Mouse (Mus musculus): Measurements from ENCODE around the gene Coq8a. TPM values are rescaled to one million over a fixed set of nuclear protein-coding genes. Genes with fewer than 3 reads are reported as not detected.

Gene Coq8a
- 13.3 and 17.1 TPM in 2 replicates for polyA plus RNA-seq (2014; fragmentation: Nextera tagmentation; extraction: Ambion mirVana)

- no peak for ATAC-seq (ENCODE audit: insufficient number of reproducible peaks, insufficient read depth, low FRiP score, low read depth)
- Histone ChIP-seq H3K9ac (replicated peaks; ENCODE audit: low read depth, low read length) (no peak within 1 kb of the TSS), H3K9me3 (ENCODE audit: control insufficient read depth, low read depth, low read length) (no peaks in the 10 kb centered on the region), H3K27ac (ENCODE audit: low read length) (no peak within 1 kb of the TSS), H3K27me3 (ENCODE audit: control insufficient read depth, insufficient read depth, low read length) (no peaks in the 10 kb centered on the region), H3K4me1 (ENCODE audit: control insufficient read depth, insufficient read depth, low read length) (0 out of 2 replicates have a peak, but pooled peaks cover 2% of the 10 kb centered on the region), H3K4me2 (replicated peaks; ENCODE audit: low read depth, low read length) (no peak within 1 kb of the TSS), H3K4me3 (ENCODE audit: low read depth, low read length) (no peak within 1 kb of the TSS), H3K36me3 (ENCODE audit: control insufficient read depth, insufficient read depth, low read length) (no peaks in the 10 kb centered on the region)
- WGBS, result 64% methylated on average over 4 of the region's 4 CpGs
These were observed at the start of gene Coq8a for GRCm38 (mm10) chr1:180198959-180199714. Gene Coq8a (minus strand): TSS chr1:180199602.

DNA sequence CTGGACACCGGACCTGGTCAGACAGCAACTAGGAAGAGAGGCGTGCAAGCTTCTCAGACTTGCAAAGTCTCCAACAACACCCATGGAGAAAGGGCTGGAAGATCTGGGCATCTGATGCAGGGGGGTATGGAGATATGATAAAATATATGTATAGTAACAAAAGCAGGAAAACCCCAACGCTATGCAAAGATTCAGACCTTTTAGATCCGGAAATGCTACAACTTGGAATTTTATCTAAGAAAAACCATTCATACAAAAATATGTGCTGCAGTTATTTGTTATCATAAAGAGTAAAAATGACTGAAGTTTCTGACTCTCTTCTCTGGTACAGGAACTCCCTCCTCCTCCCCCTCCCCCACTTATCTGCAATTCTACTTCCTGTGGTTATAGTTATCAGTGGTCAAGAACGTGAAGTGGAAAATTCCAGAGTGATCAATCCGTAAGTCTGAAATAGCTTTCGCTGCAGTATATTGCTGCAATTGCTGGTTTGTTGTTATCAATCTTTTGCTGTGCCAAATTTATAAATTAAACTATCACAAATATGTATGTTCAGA lies 49.3 kb upstream of the Coq8a start:
- Histone ChIP-seq H3K4me3 (ENCODE audit: low read depth, low read length) (no peak overlapping the region), H3K4me1 (ENCODE audit: control insufficient read depth, insufficient read depth, low read length) (peaks cover 9% of the 10 kb centered on the region; the same call in 1 of the 2 replicates), H3K27me3 (ENCODE audit: control insufficient read depth, insufficient read depth, low read length) (no peaks in the 10 kb centered on the region), H3K4me2 (replicated peaks; ENCODE audit: low read depth, low read length) (no peak overlapping the region), H3K36me3 (ENCODE audit: control insufficient read depth, insufficient read depth, low read length) (no peaks in the 10 kb centered on the region), H3K27ac (ENCODE audit: low read length) (no peak overlapping the region), H3K9ac (replicated peaks; ENCODE audit: low read depth, low read length) (no peak overlapping the region), H3K9me3 (ENCODE audit: control insufficient read depth, low read depth, low read length) (no peaks in the 10 kb centered on the region)
- no peak for ATAC-seq (ENCODE audit: insufficient number of reproducible peaks, insufficient read depth, low FRiP score, low read depth)
- WGBS, result 71% methylated on average over 7 of the region's 7 CpGs

DNA sequence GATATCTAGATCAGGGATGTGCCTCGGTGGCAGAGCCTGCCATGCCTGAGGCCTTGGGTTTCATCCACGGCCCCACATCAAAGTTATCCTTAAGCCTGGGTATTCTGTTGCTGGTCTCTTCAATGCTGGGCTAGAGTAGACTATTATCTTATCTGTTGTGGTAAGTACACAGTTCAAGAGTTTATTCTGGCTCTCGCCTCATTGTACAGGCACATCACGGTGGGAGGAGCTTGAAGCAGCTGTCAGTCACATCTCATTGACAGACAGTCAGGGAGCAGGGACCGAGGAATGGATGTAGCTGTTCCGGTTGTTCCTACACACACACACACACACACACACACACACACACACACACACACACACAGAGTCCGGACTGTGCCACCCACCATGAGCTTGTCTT lies 48.5 kb upstream of the Coq8a start:
- Histone ChIP-seq H3K9ac (replicated peaks; ENCODE audit: low read depth, low read length) (no peak overlapping the region), H3K4me2 (replicated peaks; ENCODE audit: low read depth, low read length) (no peak overlapping the region), H3K9me3 (ENCODE audit: control insufficient read depth, low read depth, low read length) (no peaks in the 10 kb centered on the region), H3K27ac (ENCODE audit: low read length) (no peak overlapping the region), H3K27me3 (ENCODE audit: control insufficient read depth, insufficient read depth, low read length) (no peaks in the 10 kb centered on the region), H3K4me3 (ENCODE audit: low read depth, low read length) (no peak overlapping the region), H3K4me1 (ENCODE audit: control insufficient read depth, insufficient read depth, low read length) (peaks cover 9% of the 10 kb centered on the region; the same call in 1 of the 2 replicates), H3K36me3 (ENCODE audit: control insufficient read depth, insufficient read depth, low read length) (no peaks in the 10 kb centered on the region)
- 79% methylated on average over 7 of the region's 7 CpGs for WGBS
- no peak for ATAC-seq (ENCODE audit: insufficient number of reproducible peaks, insufficient read depth, low FRiP score, low read depth)

DNA sequence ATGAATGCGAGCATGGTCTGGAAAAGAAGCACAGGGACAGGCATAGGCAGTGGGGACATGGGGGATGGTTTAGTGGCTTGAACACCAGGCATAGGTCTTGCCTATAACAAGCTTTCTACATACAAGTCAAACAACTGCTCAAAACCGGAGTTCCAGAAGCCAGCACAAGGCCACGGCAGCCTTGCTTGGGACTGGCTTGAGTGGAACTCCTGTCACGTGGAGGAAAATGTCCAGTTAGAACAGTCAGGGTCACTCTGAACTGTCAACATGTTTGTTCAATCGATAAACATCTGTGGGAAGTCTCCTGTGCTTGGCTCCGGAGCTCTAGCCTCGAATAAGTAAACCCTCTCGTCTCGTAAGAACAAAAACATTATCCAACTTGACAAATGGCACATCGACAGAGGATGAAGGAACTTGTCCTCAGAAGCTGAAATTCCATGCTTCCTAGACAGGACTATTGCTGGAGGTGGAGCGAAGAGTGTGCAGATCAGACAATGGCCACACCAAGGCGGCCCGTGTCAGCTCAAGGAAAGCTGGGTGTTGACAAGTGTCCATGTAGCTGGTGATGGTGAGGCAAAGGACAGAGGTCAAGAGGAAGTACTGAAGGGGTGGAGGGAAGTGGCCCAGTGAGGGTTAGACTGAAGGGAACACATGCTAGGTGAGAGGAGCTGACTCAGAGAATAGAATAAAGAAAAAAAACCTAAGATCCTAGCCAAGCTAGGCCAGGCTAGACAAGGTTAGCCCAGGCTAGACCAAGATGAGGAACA lies 46.5 kb upstream of the Coq8a start:
- Histone ChIP-seq H3K4me1 (ENCODE audit: control insufficient read depth, insufficient read depth, low read length) (peaks cover 9% of the 10 kb centered on the region; the same call in 1 of the 2 replicates), H3K9me3 (ENCODE audit: control insufficient read depth, low read depth, low read length) (no peaks in the 10 kb centered on the region), H3K4me3 (ENCODE audit: low read depth, low read length) (no peak overlapping the region), H3K36me3 (ENCODE audit: control insufficient read depth, insufficient read depth, low read length) (no peaks in the 10 kb centered on the region), H3K9ac (replicated peaks; ENCODE audit: low read depth, low read length) (no peak overlapping the region), H3K4me2 (replicated peaks; ENCODE audit: low read depth, low read length) (no peak overlapping the region), H3K27me3 (ENCODE audit: control insufficient read depth, insufficient read depth, low read length) (no peaks in the 10 kb centered on the region), H3K27ac (ENCODE audit: low read length) (no peak overlapping the region)
- 48% methylated on average over 13 of the region's 13 CpGs for WGBS
- ATAC-seq (ENCODE audit: insufficient number of reproducible peaks, insufficient read depth, low FRiP score, low read depth), result no peak; the same call in 1 of the 2 replicates

- H3K4me2 ChIP-seq (replicated peaks; ENCODE audit: low read depth, low read length), result no peak overlapping the region
- H3K27ac ChIP-seq (ENCODE audit: low read length), result no peak overlapping the region
- ATAC-seq (ENCODE audit: insufficient number of reproducible peaks, insufficient read depth, low FRiP score, low read depth), result no peak
- H3K9me3 ChIP-seq (ENCODE audit: control insufficient read depth, low read depth, low read length), result no peaks in the 10 kb centered on the region
- no peak overlapping the region for H3K4me3 ChIP-seq (ENCODE audit: low read depth, low read length)
- H3K36me3 ChIP-seq (ENCODE audit: control insufficient read depth, insufficient read depth, low read length), result no peaks in the 10 kb centered on the region
- WGBS, result 89% methylated on average over 3 of the region's 3 CpGs
- no peaks in the 10 kb centered on the region; the same call in 1 of the 2 replicates for H3K4me1 ChIP-seq (ENCODE audit: control insufficient read depth, insufficient read depth, low read length)
- no peak overlapping the region for H3K9ac ChIP-seq (replicated peaks; ENCODE audit: low read depth, low read length)
- H3K27me3 ChIP-seq (ENCODE audit: control insufficient read depth, insufficient read depth, low read length), result no peaks in the 10 kb centered on the region
These were observed 32.3 kb upstream of the Coq8a start for GRCm38 (mm10) chr1:180231729-180232128.

DNA sequence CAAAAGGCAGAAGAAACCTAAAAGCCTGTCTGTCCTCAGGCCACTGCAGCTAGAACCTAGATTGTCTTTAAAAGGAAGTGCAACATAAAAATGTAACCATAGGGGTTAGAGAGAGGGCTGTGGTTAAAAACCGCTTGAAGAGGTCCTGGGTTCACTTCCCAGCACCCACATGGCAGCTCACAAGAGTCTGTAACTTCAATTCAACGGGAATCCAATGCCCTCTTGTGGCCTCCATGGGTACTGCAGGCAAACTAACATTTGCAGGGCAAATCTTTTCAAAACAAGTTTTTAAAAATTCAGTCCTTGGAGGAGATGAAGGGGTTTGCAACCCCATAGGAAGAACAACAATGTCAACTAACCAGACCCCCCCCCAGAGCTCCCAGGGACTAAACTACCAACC lies 31.2 kb upstream of the Coq8a start:
- Histone ChIP-seq H3K9ac (replicated peaks; ENCODE audit: low read depth, low read length) (no peak overlapping the region), H3K4me3 (ENCODE audit: low read depth, low read length) (no peak overlapping the region), H3K36me3 (ENCODE audit: control insufficient read depth, insufficient read depth, low read length) (no peaks in the 10 kb centered on the region), H3K27ac (ENCODE audit: low read length) (no peak overlapping the region), H3K27me3 (ENCODE audit: control insufficient read depth, insufficient read depth, low read length) (no peaks in the 10 kb centered on the region), H3K4me2 (replicated peaks; ENCODE audit: low read depth, low read length) (no peak overlapping the region), H3K9me3 (ENCODE audit: control insufficient read depth, low read depth, low read length) (no peaks in the 10 kb centered on the region), H3K4me1 (ENCODE audit: control insufficient read depth, insufficient read depth, low read length) (peaks cover 6% of the 10 kb centered on the region; the same call in 1 of the 2 replicates)
- WGBS, result 40% methylated on average over 2 of the region's 2 CpGs
- ATAC-seq (ENCODE audit: insufficient number of reproducible peaks, insufficient read depth, low FRiP score, low read depth), result no peak

GRCm38 (mm10) chr1:180229906-180230305 lies 30.5 kb upstream of the Coq8a start:
- no peaks in the 10 kb centered on the region for H3K9me3 ChIP-seq (ENCODE audit: control insufficient read depth, low read depth, low read length)
- no peak for ATAC-seq (ENCODE audit: insufficient number of reproducible peaks, insufficient read depth, low FRiP score, low read depth)
- no peak overlapping the region for H3K9ac ChIP-seq (replicated peaks; ENCODE audit: low read depth, low read length)
- H3K36me3 ChIP-seq (ENCODE audit: control insufficient read depth, insufficient read depth, low read length), result no peaks in the 10 kb centered on the region
- H3K4me1 ChIP-seq (ENCODE audit: control insufficient read depth, insufficient read depth, low read length), result peaks cover 6% of the 10 kb centered on the region; the same call in 1 of the 2 replicates
- H3K4me2 ChIP-seq (replicated peaks; ENCODE audit: low read depth, low read length), result no peak overlapping the region
- H3K27ac ChIP-seq (ENCODE audit: low read length), result no peak overlapping the region
- H3K27me3 ChIP-seq (ENCODE audit: control insufficient read depth, insufficient read depth, low read length), result no peaks in the 10 kb centered on the region
- H3K4me3 ChIP-seq (ENCODE audit: low read depth, low read length), result no peak overlapping the region
- WGBS, result 70% methylated on average over 7 of the region's 7 CpGs

- H3K4me2 ChIP-seq (replicated peaks; ENCODE audit: low read depth, low read length), result no peak overlapping the region
- H3K4me3 ChIP-seq (ENCODE audit: low read depth, low read length), result no peak overlapping the region
- no peaks in the 10 kb centered on the region for H3K36me3 ChIP-seq (ENCODE audit: control insufficient read depth, insufficient read depth, low read length)
- H3K27me3 ChIP-seq (ENCODE audit: control insufficient read depth, insufficient read depth, low read length), result no peaks in the 10 kb centered on the region
- H3K27ac ChIP-seq (ENCODE audit: low read length), result no peak overlapping the region
- no peak overlapping the region for H3K9ac ChIP-seq (replicated peaks; ENCODE audit: low read depth, low read length)
- H3K4me1 ChIP-seq (ENCODE audit: control insufficient read depth, insufficient read depth, low read length), result peaks cover 6% of the 10 kb centered on the region; the same call in 1 of the 2 replicates
- no peaks in the 10 kb centered on the region for H3K9me3 ChIP-seq (ENCODE audit: control insufficient read depth, low read depth, low read length)
- 76% methylated on average over 12 of the region's 12 CpGs for WGBS
- ATAC-seq (ENCODE audit: insufficient number of reproducible peaks, insufficient read depth, low FRiP score, low read depth), result no peak
These were observed 29.5 kb upstream of the Coq8a start for GRCm38 (mm10) chr1:180228854-180229253.
